Mouse (Mus musculus): ENCODE measurements at regions not wholly inside any gene's neighbourhood (a gene's known extent, or its start where the extent isn't known, plus 50 kb on each side); places are given as distances from the start of the nearest gene placed in this dataset.

- DNase-seq = no peak
Observed at GRCm38 (mm10) chr16:25042669-25043440, 243.8 kb upstream of the Tprg start.

- DNase-seq = no peak
Observed at GRCm38 (mm10) chr16:25044637-25045036, 242.0 kb upstream of the Tprg start.

GRCm38 (mm10) chr16:25047726-25048125 lies 238.9 kb upstream of the Tprg start:
- DNase-seq = no peak

GRCm38 (mm10) chr16:25049928-25050510 lies 236.6 kb upstream of the Tprg start:
- DNase-seq = no peak

GRCm38 (mm10) chr16:25051044-25051443 lies 235.6 kb upstream of the Tprg start:
- DNase-seq = no peak

GRCm38 (mm10) chr16:25052428-25052827 lies 234.2 kb upstream of the Tprg start:
- no peak for DNase-seq

- DNase-seq = peak; percentile 53
Observed at GRCm38 (mm10) chr16:25052917-25053343, 233.7 kb upstream of the Tprg start.

- no peak for DNase-seq
Observed at GRCm38 (mm10) chr16:25054304-25054703, 232.3 kb upstream of the Tprg start.

GRCm38 (mm10) chr16:25055376-25055775 lies 231.2 kb upstream of the Tprg start:
- no peak for DNase-seq

GRCm38 (mm10) chr16:25058051-25058747 lies 228.4 kb upstream of the Tprg start:
- no peak for DNase-seq

- peak; percentile 94 to 97 for DNase-seq
Observed at GRCm38 (mm10) chr16:25058812-25059501, 227.7 kb upstream of the Tprg start.

- peak in 1 of 2 experiments; percentile 80 for DNase-seq
Observed at GRCm38 (mm10) chr16:25059504-25059992, 227.1 kb upstream of the Tprg start.

GRCm38 (mm10) chr16:25060266-25060665 lies 226.4 kb upstream of the Tprg start:
- DNase-seq = no peak

- no peak for DNase-seq
Observed at GRCm38 (mm10) chr16:25061631-25062030, 225.0 kb upstream of the Tprg start.

- DNase-seq = no peak
Observed at GRCm38 (mm10) chr16:25063981-25064380, 222.6 kb upstream of the Tprg start.

- DNase-seq = peak; percentile 81 to 92
Observed at GRCm38 (mm10) chr16:25064538-25064937, 222.1 kb upstream of the Tprg start.

GRCm38 (mm10) chr16:25066822-25067221 lies 219.8 kb upstream of the Tprg start:
- no peak for DNase-seq

GRCm38 (mm10) chr16:25067276-25068249 lies 219.1 kb upstream of the Tprg start:
- DNase-seq = peak in 1 of 2 experiments; percentile 57

GRCm38 (mm10) chr16:25080811-25081210 lies 205.8 kb upstream of the Tprg start:
- no peak for DNase-seq

GRCm38 (mm10) chr16:25083729-25084128 lies 202.9 kb upstream of the Tprg start:
- no peak for DNase-seq

- no peak for DNase-seq
Observed at GRCm38 (mm10) chr16:25087741-25088648, 198.6 kb upstream of the Tprg start.
